Mouse (Mus musculus) testis, postnatal 10 days (tissue): Measurements from ENCODE around the gene Vav2.

ENCODE experiments used
- DNase-seq: peaks from one replicate; pipeline ENCODE4 v3.0.0; 2021; ENCODE audit warnings: low spot score

Vav2 gene

DNA sequence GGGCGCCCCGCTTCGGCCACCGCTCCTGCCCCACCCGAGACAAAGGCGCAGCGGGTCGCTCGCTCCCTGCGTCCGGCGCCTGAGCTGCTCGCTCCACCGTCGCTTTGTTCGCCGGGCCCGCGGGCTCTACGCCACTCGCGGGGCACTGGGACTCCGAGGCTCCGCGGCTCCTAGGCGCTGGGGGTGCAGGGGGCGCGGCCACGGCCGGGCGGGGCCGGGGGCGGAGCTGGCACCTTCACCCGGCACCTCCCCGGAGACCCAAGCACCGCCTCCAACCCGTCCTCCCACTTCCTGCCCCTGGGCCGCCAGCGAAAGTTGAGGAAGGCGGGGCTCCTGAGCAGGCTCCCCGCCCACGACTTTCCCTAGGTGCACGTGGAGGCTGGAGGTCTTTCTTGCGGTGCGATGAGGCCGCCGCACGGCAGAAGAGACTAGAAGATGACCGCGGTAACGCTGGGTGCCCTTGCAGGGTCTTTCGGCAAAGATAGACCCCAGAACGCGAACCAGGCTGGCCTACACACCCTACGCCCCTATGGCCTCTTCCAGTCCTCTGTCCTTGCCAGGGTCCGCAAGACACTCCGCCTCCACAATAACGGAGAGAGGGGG lies at the start of gene Vav2:
Gene Vav2, minus strand, starts transcription at position 179 of the 603 bp plus-strand sequence.
- peak; percentile 94 for DNase-seq

- peak; percentile 94 for DNase-seq
Measured at GRCm38 (mm10) chr2:27475495-27476302, 48.9 kb upstream of the Vav2 start.

GRCm38 (mm10) chr2:27474621-27475484 lies 48.0 kb upstream of the Vav2 start:
- peak; percentile 66 for DNase-seq

DNA sequence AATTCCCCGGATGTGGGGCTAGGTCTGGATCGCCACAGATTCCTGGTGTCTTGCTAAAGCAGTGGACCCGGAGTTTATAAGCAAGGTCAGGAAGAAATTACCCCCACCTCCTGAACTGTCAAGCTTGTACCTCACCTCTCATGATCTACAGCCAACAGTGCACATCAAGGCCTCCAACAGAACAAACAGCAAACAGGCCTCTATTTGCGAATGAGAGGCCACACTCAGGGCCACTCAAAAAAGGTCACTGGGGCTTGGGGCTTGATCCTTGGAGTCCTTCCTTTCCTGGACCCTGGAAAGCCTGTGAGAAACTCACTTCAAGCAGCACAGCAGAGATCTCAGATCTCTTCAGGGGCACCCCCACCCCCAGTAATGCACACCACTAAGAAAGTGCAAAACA lies 47.1 kb upstream of the Vav2 start:
- peak; percentile 38 for DNase-seq

GRCm38 (mm10) chr2:27473061-27473765 lies 46.4 kb upstream of the Vav2 start:
- DNase-seq: peak; percentile 44

DNA sequence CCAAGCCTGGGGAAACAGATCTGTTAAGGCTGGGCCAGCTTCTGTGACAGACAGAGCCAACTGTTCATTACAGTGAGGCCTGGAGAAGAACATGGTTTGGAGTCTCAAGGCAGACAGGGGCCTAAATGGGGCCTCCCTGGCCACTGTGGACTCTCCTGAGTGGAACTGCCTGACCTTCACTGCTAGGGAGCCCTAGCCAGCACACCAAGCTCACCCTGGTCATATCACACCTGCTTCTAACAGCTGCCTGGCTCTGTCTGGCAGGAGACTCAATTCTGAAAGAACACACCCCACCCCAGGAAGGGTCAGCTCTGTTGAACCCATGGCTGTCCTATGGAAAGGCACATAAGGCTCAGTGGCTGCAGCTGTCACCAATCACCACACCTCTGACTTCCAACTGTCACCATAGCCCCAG lies 44.3 kb upstream of the Vav2 start:
- no peak for DNase-seq

GRCm38 (mm10) chr2:27470535-27470934 lies 43.7 kb upstream of the Vav2 start:
- DNase-seq: no peak

DNA sequence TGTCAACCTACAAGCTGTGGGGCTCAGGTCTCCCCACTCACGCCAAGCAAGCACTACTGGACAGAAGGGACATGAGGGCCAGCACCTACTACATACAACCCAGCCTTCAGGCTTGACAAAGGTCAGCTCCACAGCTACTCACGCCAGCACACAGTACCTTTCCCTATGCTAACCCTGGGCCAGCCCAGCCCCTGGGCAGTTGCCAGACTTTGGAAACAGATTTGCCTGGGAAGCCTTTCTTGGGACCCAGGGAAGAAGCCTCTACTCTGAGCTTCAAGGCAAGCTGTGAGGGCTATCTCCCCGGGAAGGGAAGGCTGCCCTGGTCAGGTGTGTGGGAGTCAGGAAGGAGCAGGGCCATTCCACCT lies 43.1 kb upstream of the Vav2 start:
- no peak for DNase-seq

- DNase-seq: no peak
Measured at GRCm38 (mm10) chr2:27469292-27469990, 42.6 kb upstream of the Vav2 start.

GRCm38 (mm10) chr2:27462901-27463300 lies 36.1 kb upstream of the Vav2 start:
- no peak for DNase-seq

GRCm38 (mm10) chr2:27461881-27462660 lies 35.2 kb upstream of the Vav2 start:
- no peak for DNase-seq

DNA sequence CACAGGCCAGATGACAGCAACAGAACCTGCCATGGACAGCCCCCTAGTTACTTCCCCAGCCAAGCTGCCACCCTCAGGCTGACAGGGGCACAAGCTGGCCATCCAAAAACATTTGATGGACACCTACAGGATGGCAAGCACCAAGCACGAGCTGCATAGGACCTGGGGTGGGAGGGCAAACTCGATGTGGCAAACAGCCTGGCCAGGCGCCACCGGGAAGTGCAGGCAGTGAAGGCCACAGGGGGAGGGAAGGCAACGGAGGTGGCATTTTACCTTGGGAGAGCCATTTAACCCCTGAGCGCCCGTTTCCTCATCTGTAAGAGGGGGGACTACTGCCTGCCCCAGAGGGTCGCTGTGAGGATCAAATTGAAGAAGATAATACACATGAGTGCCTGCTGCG lies 33.8 kb upstream of the Vav2 start:
- DNase-seq: no peak

- DNase-seq: no peak
Measured at GRCm38 (mm10) chr2:27460163-27460562, 33.3 kb upstream of the Vav2 start.

GRCm38 (mm10) chr2:27459735-27460134 lies 32.9 kb upstream of the Vav2 start:
- no peak for DNase-seq

DNA sequence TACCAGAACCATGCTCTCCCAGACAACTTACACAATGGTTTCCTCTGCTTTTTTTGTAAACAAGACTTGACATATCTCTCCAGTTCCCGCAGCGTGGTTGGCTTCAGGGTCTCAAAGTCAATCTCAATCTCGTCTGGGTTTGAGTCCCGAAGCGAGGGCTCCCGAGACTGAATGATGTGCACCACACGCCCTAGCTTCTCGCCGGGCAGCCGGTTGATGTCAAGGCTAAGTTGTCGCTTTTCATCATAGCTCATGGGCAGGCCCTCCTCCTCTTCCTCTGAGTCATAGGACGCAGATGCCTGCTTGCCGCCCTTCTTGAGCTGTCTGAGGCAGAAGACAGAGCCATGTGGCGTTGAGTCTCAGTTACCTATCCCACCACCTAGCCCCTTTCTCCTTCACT lies 23.4 kb upstream of the Vav2 start:
- no peak for DNase-seq

DNA sequence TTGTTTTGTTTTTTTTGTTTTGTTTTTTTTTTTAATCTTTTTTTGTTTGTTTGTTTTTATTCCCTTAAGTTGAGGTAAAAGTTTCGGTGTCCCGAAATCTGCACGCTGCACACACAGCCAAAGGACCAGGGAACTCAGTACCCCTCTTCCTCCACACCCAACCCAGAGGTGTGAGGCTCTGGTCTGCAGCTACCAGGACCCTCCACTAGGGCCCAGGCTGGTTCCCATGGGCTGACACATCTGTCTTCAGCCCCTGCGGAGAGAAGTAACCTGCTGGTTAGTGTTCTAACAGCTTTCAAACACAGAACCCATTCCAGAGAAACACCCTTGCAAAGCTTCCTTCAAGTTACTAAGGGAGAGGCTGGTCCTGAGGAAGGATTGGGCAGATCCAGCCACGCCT lies 20.9 kb upstream of the Vav2 start:
- DNase-seq: no peak

DNA sequence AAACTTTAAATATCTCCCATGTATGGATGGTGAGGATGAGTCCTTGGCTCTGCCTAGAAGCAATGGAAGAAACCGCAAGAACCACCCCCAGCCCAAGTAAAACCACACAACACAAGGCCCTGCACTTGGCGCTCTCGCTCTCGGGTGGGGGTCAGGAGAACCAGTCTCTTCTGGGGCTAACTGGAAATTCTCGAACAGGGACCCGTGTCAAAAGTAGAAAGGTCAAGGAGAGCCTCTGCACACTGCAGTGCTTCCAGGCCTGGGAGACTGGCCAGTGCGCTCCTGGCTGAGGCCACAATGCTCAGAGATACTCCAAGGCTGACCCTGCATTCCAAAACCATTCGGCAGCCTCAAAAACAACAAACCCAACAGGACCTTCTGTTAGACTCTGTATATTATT lies 20.0 kb upstream of the Vav2 start:
- DNase-seq: no peak

DNA sequence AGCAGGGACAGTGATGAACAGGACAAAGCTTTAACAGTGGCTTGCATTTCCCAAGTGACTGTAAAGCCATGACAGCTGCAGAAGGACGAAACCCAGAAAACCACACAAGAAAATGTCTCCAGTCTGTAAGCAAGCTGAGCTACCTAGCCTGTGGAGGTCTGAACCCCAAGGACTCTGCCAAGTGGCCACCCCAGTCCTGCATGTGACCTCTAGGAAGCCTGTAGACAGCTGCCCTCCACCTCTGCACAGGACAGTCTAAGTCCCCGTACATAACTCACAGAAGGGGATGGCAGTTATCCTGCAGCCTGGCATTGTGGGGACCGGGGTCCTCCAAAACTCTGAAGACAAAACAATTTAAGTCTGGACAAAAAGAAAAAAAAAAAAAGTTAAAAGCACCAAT lies 19.1 kb upstream of the Vav2 start:
- DNase-seq: no peak

DNA sequence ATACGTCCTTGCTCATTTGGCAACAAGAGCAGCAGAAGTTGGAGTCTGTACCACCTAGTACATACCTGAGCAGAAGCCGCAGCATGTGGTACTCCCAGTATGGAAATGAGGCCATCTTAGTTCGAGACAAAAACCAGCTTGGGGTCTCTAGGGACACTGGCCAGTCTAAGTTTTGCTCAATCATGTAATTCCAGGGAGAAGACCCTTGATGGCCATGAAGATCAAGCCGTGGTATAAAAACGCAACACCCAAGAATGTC lies 16.5 kb upstream of the Vav2 start:
- no peak for DNase-seq

DNA sequence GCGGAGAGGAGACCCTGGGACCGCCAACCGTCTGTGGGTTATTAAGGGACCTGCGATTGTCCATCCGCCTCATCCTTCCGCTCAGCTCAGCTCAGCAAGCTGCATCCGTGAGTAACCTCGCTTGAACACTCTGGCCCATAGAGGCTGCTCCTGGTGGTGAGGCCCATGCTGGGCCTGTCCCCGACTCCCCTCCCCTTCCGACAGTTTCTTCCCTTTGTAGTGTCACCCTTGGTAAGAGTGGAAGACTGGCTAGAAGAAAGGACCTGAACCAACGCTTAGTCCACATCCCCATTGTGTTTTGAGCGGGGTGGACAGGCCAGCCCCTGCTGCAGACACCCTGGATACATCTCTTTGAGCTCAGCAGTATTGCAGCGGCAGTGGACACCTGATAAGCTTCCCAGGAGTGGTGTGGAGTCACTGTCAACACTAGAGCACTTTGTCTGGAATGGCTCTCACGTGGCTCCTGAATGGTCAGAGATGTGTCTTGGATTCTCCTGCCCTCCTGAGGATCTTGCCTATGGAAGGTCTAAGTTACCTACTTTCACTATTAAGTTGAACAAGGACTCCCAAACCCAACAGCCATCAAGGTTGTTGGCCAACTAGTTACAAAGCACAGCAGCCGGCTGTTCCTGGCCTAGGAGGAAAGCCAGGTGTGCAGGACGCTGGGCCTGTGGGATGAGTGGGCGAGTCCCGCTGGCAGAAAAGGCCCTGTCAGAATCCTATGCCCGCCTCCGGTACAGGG lies 16.0 kb upstream of the Vav2 start:
- no peak for DNase-seq
